Mouse (Mus musculus) erythroblast, embryonic 14.5 days (primary cell): ENCODE results near the gene Larp1b. TPM values are rescaled to one million over a fixed set of nuclear protein-coding genes. Genes with fewer than 3 reads are reported as not detected.
"Not testable (repeated sequence)": the region's sequence is repeated elsewhere in the genome, so short reads cannot be mapped to it uniquely, and the experiment has no call there.

ENCODE experiments used
- H3K27me3 ChIP-seq: 2 replicates; pipeline ENCODE4 v1.6.1; 2012; ENCODE audit warnings: inconsistent platforms; ENCODE audit not compliant: control insufficient read depth
- H3K36me3 ChIP-seq: 2 replicates; pipeline ENCODE4 v1.6.1; 2012; ENCODE audit warnings: mild to moderate bottlenecking, inconsistent platforms; ENCODE audit not compliant: control insufficient read depth
- H3K4me1 ChIP-seq: 2 replicates; pipeline ENCODE4 v1.6.1; 2012; ENCODE audit warnings: inconsistent platforms; ENCODE audit not compliant: control insufficient read depth
- H3K4me3 ChIP-seq: replicated peaks from 2 replicates; pipeline ENCODE3; 2012; ENCODE audit warnings: moderate library complexity, mild to moderate bottlenecking, inconsistent platforms
- H3K9me3 ChIP-seq: 2 replicates; pipeline ENCODE4 v1.6.1; 2012; ENCODE audit warnings: low read length, inconsistent platforms, mixed read lengths; ENCODE audit not compliant: control insufficient read depth
- GATA1 ChIP-seq: IDR thresholded peaks from 2 replicates; pipeline ENCODE4 v1.6.1; 2012; ENCODE audit warnings: low read length, inconsistent platforms, mixed read lengths
- TAL1 ChIP-seq: IDR thresholded peaks from 3 replicates; pipeline ENCODE4 v1.6.1; 2012; ENCODE audit warnings: low read length, inconsistent platforms, mixed read lengths
- polyA plus RNA-seq: library from polyadenylated mRNA; stranded (reverse); fragments of >175 nt; gene quantifications from 2 replicates; pipeline ENCODE4 v1.2.3, GENCODE M21; 2012

Gene Larp1b
- 6.2 and 6.3 TPM in 2 replicates for polyA plus RNA-seq

- H3K27me3 ChIP-seq = peaks cover 23% of the 10 kb centered on the region
- H3K9me3 ChIP-seq = no peaks in the 10 kb centered on the region
- peaks cover 43% of the 10 kb centered on the region for H3K4me1 ChIP-seq
- H3K4me3 ChIP-seq = peak within 1 kb of the TSS; percentile 97
- TF ChIP-seq TAL1 (no peak), GATA1 (no peak)
- H3K36me3 ChIP-seq = no peaks in the 10 kb centered on the region
Observed at GRCm38 (mm10) chr3:40949170-40949902, at the start of gene Larp1b. Gene Larp1b (plus strand): TSS chr3:40949828.

- H3K4me3 ChIP-seq, H3K4me1 ChIP-seq, H3K9me3 ChIP-seq, H3K27me3 ChIP-seq, H3K36me3 ChIP-seq: not testable (repeated sequence)
Observed at GRCm38 (mm10) chr3:40902443-40902842, 47.2 kb upstream of the Larp1b start, which contains the start of gene 1700034I23Rik. Gene 1700034I23Rik (minus strand): TSS chr3:40902543.

DNA sequence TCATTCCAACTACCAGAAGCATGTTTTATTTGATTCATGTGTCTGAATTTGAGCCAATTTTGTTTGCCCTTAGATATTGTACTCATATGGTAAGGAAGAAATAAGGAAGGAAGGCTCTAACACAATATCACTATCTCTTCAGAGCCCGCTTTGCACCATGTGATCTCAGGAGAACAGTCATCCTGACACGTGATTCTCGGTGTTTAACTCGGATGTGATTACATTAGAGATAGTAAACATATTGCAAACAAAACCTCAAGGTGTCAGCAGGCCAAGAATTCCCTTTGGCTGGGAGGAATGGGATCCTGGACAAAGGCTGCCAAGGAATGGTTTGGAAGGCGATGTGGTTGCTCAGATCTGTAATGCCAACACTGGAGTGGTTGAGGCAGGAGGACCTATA, 11.4 kb upstream of the Larp1b start:
- Histone ChIP-seq H3K4me3 (no peak overlapping the region), H3K9me3 (no peaks in the 10 kb centered on the region), H3K36me3 (peaks cover 5% of the 10 kb centered on the region), H3K27me3 (no peaks in the 10 kb centered on the region), H3K4me1 (no peaks in the 10 kb centered on the region)
- no peak for TF ChIP-seq GATA1
- no peak for TF ChIP-seq TAL1

GRCm38 (mm10) chr3:40938592-40938991, 11.0 kb upstream of the Larp1b start:
- Histone ChIP-seq H3K36me3 (peaks cover 5% of the 10 kb centered on the region), H3K9me3 (no peaks in the 10 kb centered on the region), H3K27me3 (no peaks in the 10 kb centered on the region), H3K4me1 (no peaks in the 10 kb centered on the region), H3K4me3 (no peak overlapping the region)
- TF ChIP-seq TAL1 (no peak), GATA1 (no peak)

- no peak for TF ChIP-seq GATA1
- TF ChIP-seq TAL1 = no peak
- Histone ChIP-seq H3K4me3 (no peak overlapping the region), H3K36me3 (peaks cover 2% of the 10 kb centered on the region)
Observed at GRCm38 (mm10) chr3:40939019-40939418, 10.6 kb upstream of the Larp1b start.

GRCm38 (mm10) chr3:40949903-40950600, 424 bp downstream of the Larp1b start:
- Histone ChIP-seq H3K4me1 (peaks cover 44% of the 10 kb centered on the region), H3K27me3 (peaks cover 23% of the 10 kb centered on the region), H3K36me3 (no peaks in the 10 kb centered on the region), H3K9me3 (no peaks in the 10 kb centered on the region), H3K4me3 (peak overlapping the region; percentile 97)
- no peak for TF ChIP-seq GATA1
- TF ChIP-seq TAL1 = no peak

More at GRCm38 (mm10) chr3:40939019-40939418, 10.6 kb upstream of the Larp1b start:
- Histone ChIP-seq H3K4me1 (no peaks in the 10 kb centered on the region), H3K9me3 (no peaks in the 10 kb centered on the region), H3K27me3 (no peaks in the 10 kb centered on the region)

- Histone ChIP-seq H3K36me3 (no peaks in the 10 kb centered on the region), H3K4me3 (peak overlapping the region; percentile 97), H3K4me1 (peaks cover 44% of the 10 kb centered on the region), H3K27me3 (peaks cover 23% of the 10 kb centered on the region), H3K9me3 (no peaks in the 10 kb centered on the region)
- no peak for TF ChIP-seq GATA1
Observed at GRCm38 (mm10) chr3:40950601-40951201, 1.1 kb downstream of the Larp1b start.

GRCm38 (mm10) chr3:40951365-40951764, 1.7 kb downstream of the Larp1b start:
- Histone ChIP-seq H3K36me3 (no peaks in the 10 kb centered on the region), H3K9me3 (no peaks in the 10 kb centered on the region), H3K4me1 (peaks cover 44% of the 10 kb centered on the region), H3K27me3 (peaks cover 23% of the 10 kb centered on the region), H3K4me3 (peak overlapping the region; percentile 97)
- TF ChIP-seq GATA1 = no peak
- no peak for TF ChIP-seq TAL1

DNA sequence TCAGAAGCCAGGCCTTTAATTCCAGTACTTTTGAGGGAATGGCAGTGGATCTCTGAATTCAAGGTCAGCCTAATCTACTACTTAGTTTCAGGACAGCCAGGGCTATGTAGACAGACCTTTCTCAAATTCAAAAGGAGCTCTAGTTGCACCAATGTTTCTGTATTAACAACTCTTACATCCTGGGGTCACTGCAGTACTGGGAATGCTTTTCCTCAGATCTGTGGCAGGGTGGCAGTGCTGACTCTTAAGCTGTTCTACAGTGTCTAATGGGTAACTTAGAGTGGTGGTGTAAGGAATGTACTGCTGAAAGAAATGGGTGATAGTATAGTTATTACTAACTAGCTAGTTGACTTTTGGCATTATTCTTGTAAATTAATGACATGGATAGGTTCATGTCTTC, 3.0 kb downstream of the Larp1b start:
- H3K4me3 ChIP-seq = no peak overlapping the region
- H3K27me3 ChIP-seq = peaks cover 16% of the 10 kb centered on the region
- TF ChIP-seq GATA1 (no peak), TAL1 (no peak)
- no peaks in the 10 kb centered on the region for H3K9me3 ChIP-seq
- H3K4me1 ChIP-seq = peaks cover 45% of the 10 kb centered on the region
- no peaks in the 10 kb centered on the region for H3K36me3 ChIP-seq
